Mouse (Mus musculus): ENCODE results near the gene Usp8. TPM values are rescaled to one million over a fixed set of nuclear protein-coding genes. Genes with fewer than 3 reads are reported as not detected.

Gene Usp8
- polyA plus RNA-seq, 1 experiment from 2014 or later, result 28.9 TPM

- no peak for ATAC-seq
- Histone ChIP-seq H3K4me2 (no peak overlapping the region), H3K9ac (no peak overlapping the region), H3K4me1 (no peaks in the 10 kb centered on the region), H3K9me3 (replicated peaks) (no peaks in the 10 kb centered on the region), H3K27me3 (no peaks in the 10 kb centered on the region), H3K36me3 (ENCODE audit: poor library complexity, severe bottlenecking) (peaks cover 90% of the 10 kb centered on the region), H3K4me3 (no peak overlapping the region), H3K27ac (no peak overlapping the region)
- WGBS, result 97% methylated on average over 7 of the region's 7 CpGs
These were observed 52.2 kb downstream of the Usp8 start for GRCm38 (mm10) chr2:126759351-126759750.

- no peak overlapping the region for H3K4me3 ChIP-seq
- peak overlapping the region; percentile 20; the same call in 1 of the 2 replicates for H3K27ac ChIP-seq
- peaks cover 25% of the 10 kb centered on the region for H3K36me3 ChIP-seq (ENCODE audit: poor library complexity, severe bottlenecking)
- H3K4me2 ChIP-seq, result peak overlapping the region; percentile 9; the same call in 1 of the 2 replicates
- 0 out of 2 replicates have a peak, but pooled peaks cover 4% of the 10 kb centered on the region for H3K4me1 ChIP-seq
- no peaks in the 10 kb centered on the region for H3K9me3 ChIP-seq (replicated peaks)
- peak; percentile 87 for ATAC-seq
- 54% methylated on average over 11 of the region's 11 CpGs for WGBS
- H3K27me3 ChIP-seq, result no peaks in the 10 kb centered on the region
- H3K9ac ChIP-seq, result no peak overlapping the region
These were observed 58.9 kb downstream of the Usp8 start for GRCm38 (mm10) chr2:126765867-126766582.

- Histone ChIP-seq H3K27ac (no peak overlapping the region), H3K4me3 (no peak overlapping the region), H3K9ac (no peak overlapping the region), H3K4me2 (no peak overlapping the region), H3K27me3 (no peaks in the 10 kb centered on the region), H3K36me3 (ENCODE audit: poor library complexity, severe bottlenecking) (peaks cover 10% of the 10 kb centered on the region), H3K4me1 (0 out of 2 replicates have a peak, but pooled peaks cover 4% of the 10 kb centered on the region), H3K9me3 (replicated peaks) (no peaks in the 10 kb centered on the region)
- no peak for ATAC-seq
- WGBS, result 93% methylated on average over 3 of the region's 3 CpGs
These were observed 60.5 kb downstream of the Usp8 start for GRCm38 (mm10) chr2:126767599-126767998.

GRCm38 (mm10) chr2:126768194-126768593 lies 61.1 kb downstream of the Usp8 start:
- 82% methylated on average over 4 of the region's 4 CpGs for WGBS
- peaks cover 4% of the 10 kb centered on the region; the same call in 1 of the 2 replicates for H3K36me3 ChIP-seq (ENCODE audit: poor library complexity, severe bottlenecking)
- H3K27ac ChIP-seq, result no peak overlapping the region
- H3K4me2 ChIP-seq, result no peak overlapping the region
- no peaks in the 10 kb centered on the region for H3K9me3 ChIP-seq (replicated peaks)
- H3K27me3 ChIP-seq, result no peaks in the 10 kb centered on the region
- H3K4me1 ChIP-seq, result 0 out of 2 replicates have a peak, but pooled peaks cover 4% of the 10 kb centered on the region
- H3K9ac ChIP-seq, result no peak overlapping the region
- H3K4me3 ChIP-seq, result no peak overlapping the region
- ATAC-seq, result no peak

GRCm38 (mm10) chr2:126769431-126770181 lies 62.5 kb downstream of the Usp8 start:
- 74% methylated on average over 19 of the region's 19 CpGs for WGBS
- no peak for ATAC-seq

GRCm38 (mm10) chr2:126772217-126772616 lies 65.1 kb downstream of the Usp8 start:
- Histone ChIP-seq H3K27ac (no peak overlapping the region), H3K36me3 (ENCODE audit: poor library complexity, severe bottlenecking) (no peaks in the 10 kb centered on the region), H3K4me3 (no peak overlapping the region), H3K4me2 (no peak overlapping the region), H3K9ac (no peak overlapping the region), H3K27me3 (no peaks in the 10 kb centered on the region), H3K9me3 (replicated peaks) (no peaks in the 10 kb centered on the region), H3K4me1 (no peaks in the 10 kb centered on the region)
- 91% methylated on average over 5 of the region's 5 CpGs for WGBS
- no peak for ATAC-seq

More at GRCm38 (mm10) chr2:126769431-126770181, 62.5 kb downstream of the Usp8 start:
- no peaks in the 10 kb centered on the region for H3K27me3 ChIP-seq
- 0 out of 2 replicates have a peak, but pooled peaks cover 4% of the 10 kb centered on the region for H3K4me1 ChIP-seq
- H3K27ac ChIP-seq, result no peak overlapping the region
- H3K36me3 ChIP-seq (ENCODE audit: poor library complexity, severe bottlenecking), result no peaks in the 10 kb centered on the region
- H3K4me2 ChIP-seq, result no peak overlapping the region
- no peak overlapping the region for H3K4me3 ChIP-seq
- no peaks in the 10 kb centered on the region for H3K9me3 ChIP-seq (replicated peaks)
- no peak overlapping the region for H3K9ac ChIP-seq

- no peak overlapping the region for H3K4me2 ChIP-seq
- H3K36me3 ChIP-seq (ENCODE audit: poor library complexity, severe bottlenecking), result no peaks in the 10 kb centered on the region
- no peak for ATAC-seq
- no peaks in the 10 kb centered on the region for H3K27me3 ChIP-seq
- H3K4me1 ChIP-seq, result no peaks in the 10 kb centered on the region
- no peaks in the 10 kb centered on the region for H3K9me3 ChIP-seq (replicated peaks)
- WGBS, result 83% methylated on average over 4 of the region's 4 CpGs
- no peak overlapping the region for H3K9ac ChIP-seq
- no peak overlapping the region for H3K4me3 ChIP-seq
- H3K27ac ChIP-seq, result no peak overlapping the region
These were observed 68.8 kb downstream of the Usp8 start for GRCm38 (mm10) chr2:126775951-126776350.

GRCm38 (mm10) chr2:126776416-126776815 lies 69.3 kb downstream of the Usp8 start:
- no peak for ATAC-seq
- Histone ChIP-seq H3K9me3 (replicated peaks) (no peaks in the 10 kb centered on the region), H3K4me3 (no peak overlapping the region), H3K4me1 (no peaks in the 10 kb centered on the region), H3K27ac (no peak overlapping the region), H3K27me3 (no peaks in the 10 kb centered on the region), H3K9ac (no peak overlapping the region), H3K4me2 (no peak overlapping the region), H3K36me3 (ENCODE audit: poor library complexity, severe bottlenecking) (no peaks in the 10 kb centered on the region)
- 66% methylated on average over 1 of the region's 1 CpGs for WGBS

- 80% methylated on average over 4 of the region's 4 CpGs for WGBS
- no peak overlapping the region for H3K27ac ChIP-seq
- H3K9ac ChIP-seq, result no peak overlapping the region
- no peak for ATAC-seq
- no peak overlapping the region for H3K4me3 ChIP-seq
- no peaks in the 10 kb centered on the region for H3K27me3 ChIP-seq
- no peak overlapping the region for H3K4me2 ChIP-seq
- H3K9me3 ChIP-seq (replicated peaks), result no peaks in the 10 kb centered on the region
- H3K4me1 ChIP-seq, result no peaks in the 10 kb centered on the region
- H3K36me3 ChIP-seq (ENCODE audit: poor library complexity, severe bottlenecking), result no peaks in the 10 kb centered on the region
These were observed 71.7 kb downstream of the Usp8 start for GRCm38 (mm10) chr2:126778806-126779205.

GRCm38 (mm10) chr2:126780286-126780685 lies 73.2 kb downstream of the Usp8 start:
- ATAC-seq, result no peak
- H3K9me3 ChIP-seq (replicated peaks), result no peaks in the 10 kb centered on the region
- 88% methylated on average over 10 of the region's 10 CpGs for WGBS

GRCm38 (mm10) chr2:126781478-126781877 lies 74.3 kb downstream of the Usp8 start:
- no peaks in the 10 kb centered on the region for H3K4me1 ChIP-seq
- 86% methylated on average over 1 of the region's 1 CpGs for WGBS
- H3K27ac ChIP-seq, result no peak overlapping the region
- H3K4me2 ChIP-seq, result no peak overlapping the region
- no peaks in the 10 kb centered on the region for H3K9me3 ChIP-seq (replicated peaks)
- ATAC-seq, result no peak
- no peaks in the 10 kb centered on the region for H3K36me3 ChIP-seq (ENCODE audit: poor library complexity, severe bottlenecking)
- no peak overlapping the region for H3K9ac ChIP-seq
- H3K27me3 ChIP-seq, result no peaks in the 10 kb centered on the region
- no peak overlapping the region for H3K4me3 ChIP-seq

More at GRCm38 (mm10) chr2:126780286-126780685, 73.2 kb downstream of the Usp8 start:
- no peaks in the 10 kb centered on the region for H3K27me3 ChIP-seq
- no peak overlapping the region for H3K4me3 ChIP-seq
- H3K4me2 ChIP-seq, result no peak overlapping the region
- no peaks in the 10 kb centered on the region for H3K4me1 ChIP-seq
- H3K9ac ChIP-seq, result no peak overlapping the region
- no peaks in the 10 kb centered on the region for H3K36me3 ChIP-seq (ENCODE audit: poor library complexity, severe bottlenecking)
- H3K27ac ChIP-seq, result no peak overlapping the region

GRCm38 (mm10) chr2:126782433-126782832 lies 75.3 kb downstream of the Usp8 start:
- Histone ChIP-seq H3K9me3 (replicated peaks) (no peaks in the 10 kb centered on the region), H3K4me2 (no peak overlapping the region), H3K27ac (no peak overlapping the region), H3K36me3 (ENCODE audit: poor library complexity, severe bottlenecking) (no peaks in the 10 kb centered on the region), H3K4me3 (no peak overlapping the region), H3K9ac (no peak overlapping the region), H3K4me1 (no peaks in the 10 kb centered on the region), H3K27me3 (no peaks in the 10 kb centered on the region)
- WGBS, result 81% methylated on average over 3 of the region's 3 CpGs
- peak; percentile 80 for ATAC-seq
